Mouse (Mus musculus): ENCODE data around the gene Ankrd65. TPM values are rescaled to one million over a fixed set of nuclear protein-coding genes. Genes with fewer than 3 reads are reported as not detected.

Gene Ankrd65
- total and polyA plus RNA-seq, 3 experiments: 0.41 TPM; not detected in 2

GRCm38 (mm10) chr4:155848434-155849095, 58.3 kb downstream of the Ankrd65 start:
- Histone ChIP-seq H3K36me3 (ENCODE audit: control insufficient read depth, insufficient read depth, low read length) (no peaks in the 10 kb centered on the region), H3K9ac (ENCODE audit: low read depth, low read length) (peak overlapping the region; percentile 99), H3K27me3 (ENCODE audit: control insufficient read depth, insufficient read depth, low read length) (no peaks in the 10 kb centered on the region), H3K4me3 (peak overlapping the region; percentile 96), H3K4me1 (ENCODE audit: control insufficient read depth, insufficient read depth, low read length) (peaks cover 38% of the 10 kb centered on the region), H3K79me2 (replicated peaks; ENCODE audit: control insufficient read depth, insufficient read depth, low read length) (peaks cover 8% of the 10 kb centered on the region), H3K27ac (peak overlapping the region; percentile 21)
- WGBS: 61% methylated on average over 7 of the region's 7 CpGs
- intact Hi-C loops (cut with DNase I): no loop called here
- DNase-seq: no peak
- no peak for TF ChIP-seq POLR2A (IDR thresholded peaks at IDR 0.05; ENCODE audit: insufficient read depth, low read depth, low read length)
- TF ChIP-seq CTCF (IDR thresholded peaks at IDR 0.05): no peak
- TF ChIP-seq EP300 (IDR thresholded peaks at IDR 0.05; ENCODE audit: insufficient read depth, low read depth, low read length): no peak

Small RNA genes within 50 kb of the gene (microRNA-seq; reads per million reads assigned to microRNA genes)
- gene Gm27743: 0 reads per million in 2 experiments

Other genes starting within 250 kb of the Ankrd65 start
- gene Nadk, start 228.1 kb upstream of the Ankrd65 start, total RNA-seq (2021): 10 to 100 TPM; 28.4 to 33.2 TPM
- 42.0 and 49.5 TPM in 2 replicates for gene Nadk, start 228.1 kb upstream of the Ankrd65 start, polyA plus RNA-seq (2012; rRNA removed)
- 1 to 10 TPM; 6.3 to 8.2 TPM for gene Slc35e2, start 189.0 kb upstream of the Ankrd65 start, total RNA-seq (2021)
- gene Slc35e2, start 189.0 kb upstream of the Ankrd65 start, polyA plus RNA-seq (2012; rRNA removed): 4.1 and 7.2 TPM in 2 replicates
- gene Cdk11b, start 165.6 kb upstream of the Ankrd65 start, total RNA-seq (2021): 10 to 100 TPM; 29.3 to 30.2 TPM
- 17.4 and 20.5 TPM in 2 replicates for gene Cdk11b, start 165.6 kb upstream of the Ankrd65 start, polyA plus RNA-seq (2012; rRNA removed)
- not detected for gene Gm10563, start 145.0 kb upstream of the Ankrd65 start, total RNA-seq (2021)
- not detected in 2 replicates for gene Gm10563, start 145.0 kb upstream of the Ankrd65 start, polyA plus RNA-seq (2012; rRNA removed)
- gene Mmp23, start 137.1 kb upstream of the Ankrd65 start, total RNA-seq (2021): 1 to 10 TPM; 7.3 to 7.5 TPM
- 20.7 and 27.0 TPM in 2 replicates for gene Mmp23, start 137.1 kb upstream of the Ankrd65 start, polyA plus RNA-seq (2012; rRNA removed)
- 10 to 100 TPM; 24.9 to 25.7 TPM for gene Mib2, start 121.2 kb upstream of the Ankrd65 start, total RNA-seq (2021)
- 35.8 and 38.2 TPM in 2 replicates for gene Mib2, start 121.2 kb upstream of the Ankrd65 start, polyA plus RNA-seq (2012; rRNA removed)
- gene Fndc10, start 96.1 kb upstream of the Ankrd65 start, total RNA-seq (2021): 1 to 10 TPM; 1.2 to 1.5 TPM
- gene Fndc10, start 96.1 kb upstream of the Ankrd65 start, polyA plus RNA-seq (2012; rRNA removed): 3.5 and 3.9 TPM in 2 replicates
- gene Ssu72, start 85.6 kb upstream of the Ankrd65 start, total RNA-seq (2021): 10 to 100 TPM; 43.6 to 51.6 TPM
- 51.7 and 60.9 TPM in 2 replicates for gene Ssu72, start 85.6 kb upstream of the Ankrd65 start, polyA plus RNA-seq (2012; rRNA removed)
- under 1 TPM; 0.26 to 0.32 TPM for gene Tmem240, start 55.6 kb upstream of the Ankrd65 start, total RNA-seq (2021)
- gene Tmem240, start 55.6 kb upstream of the Ankrd65 start, polyA plus RNA-seq (2012; rRNA removed): 0.33 and 0.59 TPM in 2 replicates
- 10 to 100 TPM; 42.3 to 47.7 TPM for gene Atad3a, start 29.3 kb upstream of the Ankrd65 start, total RNA-seq (2021)
- gene Atad3a, start 29.3 kb upstream of the Ankrd65 start, polyA plus RNA-seq (2012; rRNA removed): 83.7 and 85.4 TPM in 2 replicates
- gene Vwa1, start 15.7 kb upstream of the Ankrd65 start, total RNA-seq (2021): 1 to 10 TPM; 6.4 to 9.8 TPM
- gene Vwa1, start 15.7 kb upstream of the Ankrd65 start, polyA plus RNA-seq (2012; rRNA removed): 14.4 and 21.7 TPM in 2 replicates
- 1 to 10 TPM in 1 of 2 experiments, under 1 TPM in 1; 0.84 to 1.1 TPM for gene Tmem88b, start 4.6 kb upstream of the Ankrd65 start, total RNA-seq (2021)
- gene Tmem88b, start 4.6 kb upstream of the Ankrd65 start, polyA plus RNA-seq (2012; rRNA removed): 0.96 and 2.0 TPM in 2 replicates
- gene Mrpl20, start 12.4 kb downstream of the Ankrd65 start, total RNA-seq (2021): 10 to 100 TPM; 69.9 to 77.9 TPM
- 49.6 and 50.7 TPM in 2 replicates for gene Mrpl20, start 12.4 kb downstream of the Ankrd65 start, polyA plus RNA-seq (2012; rRNA removed)
- gene Ccnl2, start 22.1 kb downstream of the Ankrd65 start, total RNA-seq (2021): 10 to 100 TPM; 26.6 to 27.4 TPM
- gene Ccnl2, start 22.1 kb downstream of the Ankrd65 start, polyA plus RNA-seq (2012; rRNA removed): 46.0 and 69.4 TPM in 2 replicates
- gene Aurkaip1, start 40.8 kb downstream of the Ankrd65 start, total RNA-seq (2021): 100 to 1,000 TPM in 1 of 2 experiments, 10 to 100 TPM in 1; 99.2 to 117 TPM
- 106 and 125 TPM in 2 replicates for gene Aurkaip1, start 40.8 kb downstream of the Ankrd65 start, polyA plus RNA-seq (2012; rRNA removed)
- gene Mxra8, start 49.2 kb downstream of the Ankrd65 start, total RNA-seq (2021): 10 to 100 TPM; 26.7 to 31.9 TPM
- gene Mxra8, start 49.2 kb downstream of the Ankrd65 start, polyA plus RNA-seq (2012; rRNA removed): 84.7 and 118 TPM in 2 replicates
- 10 to 100 TPM; 46.3 to 47.3 TPM for gene Dvl1, start 57.0 kb downstream of the Ankrd65 start, total RNA-seq (2021)
- gene Dvl1, start 57.0 kb downstream of the Ankrd65 start, polyA plus RNA-seq (2012; rRNA removed): 62.7 and 64.7 TPM in 2 replicates
- under 1 TPM; 0.13 to 0.16 TPM for gene Tas1r3, start 72.9 kb downstream of the Ankrd65 start, total RNA-seq (2021)
- gene Tas1r3, start 72.9 kb downstream of the Ankrd65 start, polyA plus RNA-seq (2012; rRNA removed): 0.32 and 0.35 TPM in 2 replicates
- gene Cptp, start 79.0 kb downstream of the Ankrd65 start, total RNA-seq (2021): 1 to 10 TPM; 5.1 to 6.9 TPM
- 8.9 and 12.4 TPM in 2 replicates for gene Cptp, start 79.0 kb downstream of the Ankrd65 start, polyA plus RNA-seq (2012; rRNA removed)
- 10 to 100 TPM; 15.3 to 17.4 TPM for gene Ints11, start 79.1 kb downstream of the Ankrd65 start, total RNA-seq (2021)
- 15.8 and 23.2 TPM in 2 replicates for gene Ints11, start 79.1 kb downstream of the Ankrd65 start, polyA plus RNA-seq (2012; rRNA removed)
- 10 to 100 TPM in 1 of 2 experiments, 1 to 10 TPM in 1; 9.4 to 10.1 TPM for gene Pusl1, start 101.3 kb downstream of the Ankrd65 start, total RNA-seq (2021)
- 19.9 and 31.3 TPM in 2 replicates for gene Pusl1, start 101.3 kb downstream of the Ankrd65 start, polyA plus RNA-seq (2012; rRNA removed)
- gene Acap3, start 101.4 kb downstream of the Ankrd65 start, total RNA-seq (2021): 10 to 100 TPM in 1 of 2 experiments, 1 to 10 TPM in 1; 9.7 to 11.3 TPM
- 19.2 and 20.0 TPM in 2 replicates for gene Acap3, start 101.4 kb downstream of the Ankrd65 start, polyA plus RNA-seq (2012; rRNA removed)
- gene Ube2j2, start 153.4 kb downstream of the Ankrd65 start, total RNA-seq (2021): 10 to 100 TPM; 55.8 to 56.7 TPM
- 29.7 and 35.3 TPM in 2 replicates for gene Ube2j2, start 153.4 kb downstream of the Ankrd65 start, polyA plus RNA-seq (2012; rRNA removed)
- 10 to 100 TPM; 16.6 to 17.9 TPM for gene C1qtnf12, start 171.9 kb downstream of the Ankrd65 start, total RNA-seq (2021)
- 17.2 and 21.8 TPM in 2 replicates for gene C1qtnf12, start 171.9 kb downstream of the Ankrd65 start, polyA plus RNA-seq (2012; rRNA removed)
- 1 to 10 TPM; 2.5 to 3.0 TPM for gene B3galt6, start 202.2 kb downstream of the Ankrd65 start, total RNA-seq (2021)
- gene B3galt6, start 202.2 kb downstream of the Ankrd65 start, polyA plus RNA-seq (2012; rRNA removed): 2.7 and 3.6 TPM in 2 replicates
- 10 to 100 TPM; 79.2 to 91.0 TPM for gene Sdf4, start 202.4 kb downstream of the Ankrd65 start, total RNA-seq (2021)
- gene Sdf4, start 202.4 kb downstream of the Ankrd65 start, polyA plus RNA-seq (2012; rRNA removed): 23.7 and 37.1 TPM in 2 replicates
- gene Tnfrsf4, start 223.4 kb downstream of the Ankrd65 start, total RNA-seq (2021): not detected
- gene Tnfrsf4, start 223.4 kb downstream of the Ankrd65 start, polyA plus RNA-seq (2012; rRNA removed): 1.1 and 1.4 TPM in 2 replicates
- gene Tnfrsf18, start 235.7 kb downstream of the Ankrd65 start, total RNA-seq (2021): under 1 TPM in 1 of 2 experiments, not detected in 1; 0.31 TPM
- 0.80 and 0.82 TPM in 2 replicates for gene Tnfrsf18, start 235.7 kb downstream of the Ankrd65 start, polyA plus RNA-seq (2012; rRNA removed)

Data from heart, adult 2 months (tissue).